26 mouse cellular contexts compared by ENCODE assay signal in the genomic region with DNA sequence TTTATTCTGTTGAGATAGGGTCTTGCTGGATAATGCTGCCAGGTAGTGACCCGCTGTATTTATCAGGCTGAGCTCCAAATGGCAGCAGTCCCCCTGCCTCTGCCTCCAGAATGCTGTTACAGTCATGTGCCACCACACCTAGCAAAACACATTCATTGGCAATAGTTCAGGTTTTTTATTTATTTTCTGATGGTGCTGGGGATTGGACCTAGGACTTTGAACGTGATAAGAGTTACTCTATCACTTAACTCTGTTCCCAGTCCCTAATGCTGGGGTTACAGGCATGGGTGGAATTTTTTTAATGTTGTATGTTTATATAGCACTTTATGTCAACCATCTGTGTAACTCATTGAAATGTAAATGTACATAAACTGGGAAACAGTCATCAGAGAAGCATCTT. TPM values are rescaled to one million over a fixed set of nuclear protein-coding genes. Genes with fewer than 3 reads are reported as not detected.
"Had no signal": no experiment of that assay in that cellular context is flagged by ENCODE, and none has a peak within 500 bp of the region (broad histone marks: within the 10 kb centered on the region; RNA-seq: fewer than 3 reads in every experiment).

No protein-coding gene starts in this region.

- DNase-seq: kidney, adult 11 months; kidney, adult 8-10 months; kidney, postnatal 10 days; kidney, postnatal 36 days; lung, adult 2 months; lung, postnatal 14 days; lung, postnatal 4 days; midbrain, embryonic 14.5 days; thymus, adult 2 months; thymus, postnatal 14 days; thymus, postnatal 4 days had no signal

- H3K9me3 ChIP-seq: kidney, embryonic 15.5 days; limb, embryonic 10.5 days; limb, embryonic 13.5 days; liver, embryonic 13.5 days; stomach, embryonic 15.5 days had no signal

- H3K9ac ChIP-seq: kidney, embryonic 15.5 days; limb, embryonic 13.5 days; liver, embryonic 13.5 days; stomach, embryonic 15.5 days had no signal

- H3K27me3 ChIP-seq: kidney, embryonic 15.5 days; limb, embryonic 13.5 days; liver, embryonic 13.5 days; stomach, embryonic 15.5 days had no signal

- H3K4me3 ChIP-seq: kidney, embryonic 15.5 days; limb, embryonic 10.5 days; limb, embryonic 13.5 days; liver, embryonic 13.5 days; stomach, embryonic 15.5 days had no signal

- H3K27ac ChIP-seq: kidney, embryonic 15.5 days; limb, embryonic 10.5 days; limb, embryonic 13.5 days; stomach, embryonic 15.5 days had no signal

- H3K4me1 ChIP-seq: kidney, embryonic 15.5 days; limb, embryonic 10.5 days; limb, embryonic 13.5 days; stomach, embryonic 15.5 days had no signal

- H3K4me2 ChIP-seq: kidney, embryonic 15.5 days; limb, embryonic 13.5 days; liver, embryonic 13.5 days; midbrain, embryonic 11.5 days; stomach, embryonic 15.5 days had no signal

RNA-seq across cellular contexts. Expression of a gene that starts 46.0 kb away (rescaled TPM):
- total RNA-seq: megakaryocyte-erythroid progenitor cell, adult 5-6 weeks had no signal

RNA-seq across cellular contexts. Expression of a gene that starts 59.4 kb away (rescaled TPM):
- total RNA-seq: layer of hippocampus, adult 8-10 months; layer of hippocampus, postnatal 14 days; left cerebral cortex, adult 18-20 months; left cerebral cortex, postnatal 25 days; megakaryocyte progenitor cell, adult 5-6 weeks; megakaryocyte-erythroid progenitor cell, adult 5-6 weeks; midbrain, postnatal 0 days had no signal
- polyA plus RNA-seq: kidney, embryonic 15.5 days; limb, embryonic 10.5 days; limb, embryonic 13.5 days; liver, embryonic 13.5 days; midbrain, embryonic 11.5 days; midbrain, postnatal 0 days; neural tube, embryonic 11.5 days; neural tube, embryonic 14.5 days; stomach, embryonic 15.5 days; thymus, adult 2 months had no signal
